Mouse (Mus musculus) neural tube, embryonic 12.5 days (tissue): Measurements from ENCODE around the gene Memo1. TPM values are rescaled to one million over a fixed set of nuclear protein-coding genes. Genes with fewer than 3 reads are reported as not detected.

Experiments
- polyA plus RNA-seq: library from polyadenylated mRNA; unstranded; fragments of >200 nt; fragmentation: Nextera tagmentation; extraction: Ambion mirVana; gene quantifications from 2 replicates; pipeline ENCODE4 v1.2.1, GENCODE M21; 2016

Memo1 gene
- polyA plus RNA-seq, 1 experiment from 2014 or later: 73.7 TPM

Other genes starting within 250 kb of the Memo1 start
- gene Srd5a2, start 247.6 kb downstream of the Memo1 start, polyA plus RNA-seq: 0.27 and 0.89 TPM in 2 replicates
- 209 and 229 TPM in 2 replicates for gene Dpy30, start 28.4 kb upstream of the Memo1 start, polyA plus RNA-seq
- gene Spast, start 43.5 kb upstream of the Memo1 start, polyA plus RNA-seq: 55.9 TPM in 2 replicates
- 26.6 and 28.7 TPM in 2 replicates for gene Slc30a6, start 100.1 kb upstream of the Memo1 start, polyA plus RNA-seq
- 0.18 and 0.24 TPM in 2 replicates for gene Nlrc4, start 163.6 kb upstream of the Memo1 start, polyA plus RNA-seq
- gene Yipf4, start 194.0 kb upstream of the Memo1 start, polyA plus RNA-seq: 58.0 and 64.6 TPM in 2 replicates
- 91.9 and 95.6 TPM in 2 replicates for gene Birc6, start 232.8 kb upstream of the Memo1 start, polyA plus RNA-seq